Mouse (Mus musculus) urinary bladder, postnatal 0 days (tissue): ENCODE measurements around the gene Zfp512. TPM values are rescaled to one million over a fixed set of nuclear protein-coding genes. Genes with fewer than 3 reads are reported as not detected.

Source experiments
- polyA plus RNA-seq: library from polyadenylated mRNA; unstranded; fragments of >200 nt; fragmentation: Nextera tagmentation; extraction: Ambion mirVana; gene quantifications from 2 replicates; pipeline ENCODE4 v1.2.1, GENCODE M21; 2015

Gene Zfp512
- polyA plus RNA-seq, result 16.1 and 17.2 TPM in 2 replicates

GRCm38 (mm10) chr5:31451878-31452561 lies at the start of gene Zfp512:
TSS of gene Zfp512 (plus strand) at chr5:31452431.

GRCm38 (mm10) chr5:31485440-31485839 lies 33.2 kb downstream of the Zfp512 start, which contains the start of gene 4930548H24Rik:
TSS of gene 4930548H24Rik (plus strand) at chr5:31485740.

GRCm38 (mm10) chr5:31494513-31495297 lies 42.5 kb downstream of the Zfp512 start, which contains the start of gene Gpn1:
TSS of gene Gpn1 (plus strand) at chr5:31494741.

GRCm38 (mm10) chr5:31526354-31527116 lies 74.3 kb downstream of the Zfp512 start, which contains the start of gene Slc4a1ap:
TSS of gene Slc4a1ap (plus strand) at chr5:31526995.

DNA sequence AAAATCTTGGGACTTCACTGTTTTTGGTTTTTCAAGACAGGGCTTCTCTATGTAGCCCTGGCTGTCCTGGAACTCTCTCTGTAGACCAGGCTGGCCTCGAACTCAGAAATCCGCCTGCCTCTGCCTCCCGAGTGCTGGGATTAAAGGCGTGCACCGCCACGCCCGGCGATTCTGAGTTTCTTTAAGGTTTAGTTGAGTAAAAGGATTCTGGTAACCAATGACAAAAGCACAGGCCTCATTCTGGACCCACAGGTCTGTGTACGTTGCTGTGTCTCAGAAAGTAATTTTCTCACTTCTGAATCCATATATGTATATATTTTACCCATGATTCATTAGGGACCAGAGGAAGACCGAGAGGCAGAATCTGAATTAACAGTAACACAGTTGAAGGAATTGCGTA lies 75.5 kb downstream of the Zfp512 start, which contains the start of gene Supt7l:
TSS of gene Supt7l (minus strand) at position 101 of the 400 bp plus-strand sequence.

Other genes starting within 250 kb of the Zfp512 start
- 59.8 and 62.1 TPM in 2 replicates for gene Ppm1g, start 231.7 kb upstream of the Zfp512 start, polyA plus RNA-seq
- 103 and 107 TPM in 2 replicates for gene Nrbp1, start 211.6 kb upstream of the Zfp512 start, polyA plus RNA-seq
- gene Gm9970, start 211.2 kb upstream of the Zfp512 start, polyA plus RNA-seq, result 1.0 and 1.3 TPM in 2 replicates
- 30.7 and 32.7 TPM in 2 replicates for gene Krtcap3, start 200.7 kb upstream of the Zfp512 start, polyA plus RNA-seq
- gene Ift172, start 161.3 kb upstream of the Zfp512 start, polyA plus RNA-seq, result 9.7 and 12.7 TPM in 2 replicates
- 12.9 and 13.2 TPM in 2 replicates for gene Fndc4, start 156.4 kb upstream of the Zfp512 start, polyA plus RNA-seq
- 0.11 TPM in 1 of 2 replicates, not detected in the other for gene Gckr, start 155.0 kb upstream of the Zfp512 start, polyA plus RNA-seq
- gene 4930548H24Rik, start 33.3 kb downstream of the Zfp512 start, polyA plus RNA-seq, result not detected in 2 replicates
- gene Gpn1, start 42.3 kb downstream of the Zfp512 start, polyA plus RNA-seq, result 25.9 and 26.0 TPM in 2 replicates
- 17.3 and 20.0 TPM in 2 replicates for gene Slc4a1ap, start 74.6 kb downstream of the Zfp512 start, polyA plus RNA-seq
- 13.3 and 13.4 TPM in 2 replicates for gene Supt7l, start 75.4 kb downstream of the Zfp512 start, polyA plus RNA-seq
- gene Mrpl33, start 144.5 kb downstream of the Zfp512 start, polyA plus RNA-seq, result 490 and 531 TPM in 2 replicates
- gene Rbks, start 245.2 kb downstream of the Zfp512 start, polyA plus RNA-seq, result 1.8 and 2.8 TPM in 2 replicates
- gene Babam2, start 245.3 kb downstream of the Zfp512 start, polyA plus RNA-seq, result 49.7 and 60.4 TPM in 2 replicates